Mouse (Mus musculus): Measurements from ENCODE around the gene Arhgap1. TPM values are rescaled to one million over a fixed set of nuclear protein-coding genes. Genes with fewer than 3 reads are reported as not detected.
"Not testable (repeated sequence)": the region's sequence is repeated elsewhere in the genome, so short reads cannot be mapped to it uniquely, and the experiment has no call there.

Gene Arhgap1
- polyA plus RNA-seq (2014; fragmentation: Nextera tagmentation; extraction: Ambion mirVana): 88.3 and 89.8 TPM in 2 replicates

GRCm38 (mm10) chr2:91649553-91650359 is at the start of gene Arhgap1, which contains the start of gene Zfp408:
Gene Arhgap1, plus strand, starts transcription at chr2:91649860.
Gene Zfp408, minus strand, starts transcription at chr2:91649791.
- peak; percentile 94 for ATAC-seq (ENCODE audit: low FRiP score)

DNA sequence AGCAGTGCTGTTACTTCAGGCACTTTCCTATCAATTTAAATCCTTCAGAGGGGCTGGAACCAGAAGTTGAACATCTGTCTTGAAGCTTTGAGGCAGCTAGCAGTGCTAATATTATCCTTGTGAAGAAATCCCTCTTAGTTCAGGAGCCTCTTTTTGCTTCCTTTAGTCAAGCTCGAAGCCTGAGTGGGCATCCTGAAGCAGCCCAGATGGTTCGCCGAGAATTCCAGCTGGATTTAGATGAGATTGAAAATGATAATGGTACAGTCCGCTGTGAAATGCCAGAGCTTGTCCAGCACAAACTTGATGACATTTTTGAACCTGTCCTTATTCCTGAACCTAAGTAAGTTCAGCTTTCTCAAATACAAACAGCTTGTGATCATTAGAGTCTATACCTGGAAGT is 49.2 kb upstream of the Arhgap1 start:
- H3K9me3 ChIP-seq (ENCODE audit: control insufficient read depth, low read length): no peaks in the 10 kb centered on the region
- no peak for ATAC-seq (ENCODE audit: low FRiP score)
- no peak overlapping the region for H3K4me2 ChIP-seq (replicated peaks)
- 96% methylated on average over 4 of the region's 4 CpGs for WGBS
- no peak overlapping the region for H3K4me3 ChIP-seq (replicated peaks; ENCODE audit: low read length)
- H3K27ac ChIP-seq: no peak overlapping the region
- peaks cover 94% of the 10 kb centered on the region for H3K36me3 ChIP-seq (replicated peaks; ENCODE audit: control insufficient read depth, insufficient read depth)
- DNase-seq (ENCODE audit: low spot score): no peak
- H3K27me3 ChIP-seq (ENCODE audit: control insufficient read depth, insufficient read depth, low read length): no peaks in the 10 kb centered on the region
- H3K4me1 ChIP-seq (replicated peaks; ENCODE audit: control insufficient read depth, insufficient read depth, low read length): no peaks in the 10 kb centered on the region
- no peak overlapping the region for H3K9ac ChIP-seq

More at GRCm38 (mm10) chr2:91649553-91650359, at the start of gene Arhgap1, which contains the start of gene Zfp408:
- under 1% methylated on average over 44 of the region's 44 CpGs for WGBS
- H3K9ac ChIP-seq: peak within 1 kb of the TSS; percentile 71
- DNase-seq (ENCODE audit: low spot score): peak; percentile 98
- no peaks in the 10 kb centered on the region for H3K9me3 ChIP-seq (ENCODE audit: control insufficient read depth, low read length)
- H3K27ac ChIP-seq: peak within 1 kb of the TSS; percentile 81
- H3K4me3 ChIP-seq (replicated peaks; ENCODE audit: low read length): peak within 1 kb of the TSS; percentile 66
- peaks cover 49% of the 10 kb centered on the region for H3K36me3 ChIP-seq (replicated peaks; ENCODE audit: control insufficient read depth, insufficient read depth)
- peak within 1 kb of the TSS; percentile 83 for H3K4me2 ChIP-seq (replicated peaks)
- H3K27me3 ChIP-seq (ENCODE audit: control insufficient read depth, insufficient read depth, low read length): no peaks in the 10 kb centered on the region
- H3K4me1 ChIP-seq (replicated peaks; ENCODE audit: control insufficient read depth, insufficient read depth, low read length): peaks cover 23% of the 10 kb centered on the region

DNA sequence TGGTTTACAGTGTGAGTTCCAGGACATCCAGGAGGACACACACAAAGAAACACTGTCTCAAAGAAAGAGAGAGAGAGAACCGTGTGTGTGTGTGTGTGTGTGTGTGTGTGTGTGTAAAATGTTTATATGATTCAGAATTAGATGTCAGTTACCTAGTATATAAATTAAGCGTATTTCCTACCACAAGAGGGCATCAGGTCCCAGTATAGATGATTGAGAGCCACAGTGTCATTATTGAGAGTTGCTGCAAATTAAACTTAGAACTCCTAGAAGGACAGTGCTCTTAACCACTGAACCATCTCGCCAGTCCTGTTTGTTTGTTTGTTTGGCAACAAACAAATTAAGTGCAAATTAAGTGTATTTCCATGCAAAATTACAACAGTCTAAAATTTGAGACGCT is 47.3 kb upstream of the Arhgap1 start:
- Histone ChIP-seq H3K9me3 (ENCODE audit: control insufficient read depth, low read length) (no peaks in the 10 kb centered on the region), H3K36me3 (replicated peaks; ENCODE audit: control insufficient read depth, insufficient read depth) (peaks cover 94% of the 10 kb centered on the region), H3K27ac (no peak overlapping the region), H3K4me2 (replicated peaks) (no peak overlapping the region), H3K9ac (no peak overlapping the region), H3K4me3 (replicated peaks; ENCODE audit: low read length) (no peak overlapping the region), H3K27me3 (ENCODE audit: control insufficient read depth, insufficient read depth, low read length) (no peaks in the 10 kb centered on the region), H3K4me1 (replicated peaks; ENCODE audit: control insufficient read depth, insufficient read depth, low read length) (no peaks in the 10 kb centered on the region)
- ATAC-seq (ENCODE audit: low FRiP score) (no peak), DNase-seq (ENCODE audit: low spot score) (no peak)
- WGBS: 92% methylated on average over 4 of the region's 4 CpGs

DNA sequence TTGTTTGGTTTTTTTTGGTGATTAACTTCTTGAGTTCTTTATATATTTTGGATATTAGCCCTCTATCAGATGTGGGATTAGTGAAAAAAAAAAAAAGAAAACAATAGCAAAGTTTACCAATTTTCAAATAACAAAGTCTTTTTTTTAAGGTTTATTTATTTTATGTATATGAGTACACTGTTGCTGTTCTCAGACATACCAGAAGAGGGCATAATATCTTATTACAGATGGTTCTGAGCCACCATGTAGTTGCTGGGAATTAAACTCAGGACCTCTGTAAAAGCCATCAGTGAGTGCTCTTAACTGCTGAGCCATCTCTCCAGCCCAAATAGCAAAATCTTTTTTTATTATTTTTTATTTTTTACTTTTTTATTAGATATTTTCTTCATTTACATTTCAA is 40.3 kb upstream of the Arhgap1 start:
- not testable (repeated sequence) for H3K4me2 ChIP-seq (replicated peaks); DNase-seq (ENCODE audit: low spot score); ATAC-seq (ENCODE audit: low FRiP score); H3K4me3 ChIP-seq (replicated peaks; ENCODE audit: low read length); H3K9ac ChIP-seq; H3K27ac ChIP-seq; H3K9me3 ChIP-seq (ENCODE audit: control insufficient read depth, low read length); H3K27me3 ChIP-seq (ENCODE audit: control insufficient read depth, insufficient read depth, low read length); H3K4me1 ChIP-seq (replicated peaks; ENCODE audit: control insufficient read depth, insufficient read depth, low read length)
- peaks cover 83% of the 10 kb centered on the region for H3K36me3 ChIP-seq (replicated peaks; ENCODE audit: control insufficient read depth, insufficient read depth)

DNA sequence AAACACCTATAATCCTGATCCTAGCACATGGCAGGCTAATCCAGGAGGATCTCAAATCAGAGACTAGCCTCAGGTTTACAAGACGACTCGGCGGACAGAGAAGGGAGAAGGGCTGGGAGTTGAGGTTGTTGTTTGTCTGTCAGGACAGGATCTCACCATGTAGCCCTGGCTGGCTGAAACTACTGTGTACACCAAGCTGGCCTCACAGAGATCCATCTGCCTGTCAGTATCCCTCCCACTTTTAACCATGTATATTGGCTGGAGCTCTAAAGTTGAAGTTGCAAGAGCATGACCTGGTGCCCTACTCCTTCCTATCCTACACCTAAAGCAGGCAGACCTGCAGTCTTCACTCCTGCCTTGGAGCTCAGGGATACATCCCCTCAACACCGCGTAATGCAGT is 27.3 kb upstream of the Arhgap1 start:
- peaks cover 64% of the 10 kb centered on the region for H3K36me3 ChIP-seq (replicated peaks; ENCODE audit: control insufficient read depth, insufficient read depth)
- H3K4me3 ChIP-seq (replicated peaks; ENCODE audit: low read length): no peak overlapping the region
- no peak overlapping the region for H3K4me2 ChIP-seq (replicated peaks)
- no peak overlapping the region for H3K27ac ChIP-seq
- no peaks in the 10 kb centered on the region for H3K27me3 ChIP-seq (ENCODE audit: control insufficient read depth, insufficient read depth, low read length)
- no peak for DNase-seq (ENCODE audit: low spot score)
- H3K9ac ChIP-seq: no peak overlapping the region
- ATAC-seq (ENCODE audit: low FRiP score): no peak
- 94% methylated on average over 5 of the region's 5 CpGs for WGBS
- H3K9me3 ChIP-seq (ENCODE audit: control insufficient read depth, low read length): no peaks in the 10 kb centered on the region
- H3K4me1 ChIP-seq (replicated peaks; ENCODE audit: control insufficient read depth, insufficient read depth, low read length): no peaks in the 10 kb centered on the region

DNA sequence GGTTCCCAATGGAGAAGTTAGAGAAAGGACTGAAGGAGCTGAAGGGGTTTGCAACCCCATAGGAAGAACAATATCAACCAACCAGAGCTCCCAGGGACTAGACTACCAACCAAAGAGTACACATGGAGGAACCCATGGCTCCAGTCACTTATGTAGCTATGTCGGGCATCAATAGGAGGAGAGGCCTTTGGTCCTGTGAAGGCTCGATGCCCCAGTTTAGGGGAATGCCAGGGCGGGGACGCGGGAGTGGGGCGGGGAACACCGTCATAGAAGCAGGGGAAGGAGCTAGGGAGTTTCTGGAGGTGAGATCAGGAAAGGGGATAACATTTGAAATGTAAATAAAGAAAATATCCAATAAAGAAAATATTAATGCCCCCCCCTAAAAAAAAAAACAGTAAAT is 26.3 kb upstream of the Arhgap1 start:
- H3K27me3 ChIP-seq (ENCODE audit: control insufficient read depth, insufficient read depth, low read length); ATAC-seq (ENCODE audit: low FRiP score); H3K9me3 ChIP-seq (ENCODE audit: control insufficient read depth, low read length); DNase-seq (ENCODE audit: low spot score); H3K4me2 ChIP-seq (replicated peaks); H3K9ac ChIP-seq; H3K4me3 ChIP-seq (replicated peaks; ENCODE audit: low read length); H3K4me1 ChIP-seq (replicated peaks; ENCODE audit: control insufficient read depth, insufficient read depth, low read length); H3K27ac ChIP-seq: not testable (repeated sequence)
- peaks cover 54% of the 10 kb centered on the region for H3K36me3 ChIP-seq (replicated peaks; ENCODE audit: control insufficient read depth, insufficient read depth)
- WGBS: 96% methylated on average over 7 of the region's 7 CpGs

DNA sequence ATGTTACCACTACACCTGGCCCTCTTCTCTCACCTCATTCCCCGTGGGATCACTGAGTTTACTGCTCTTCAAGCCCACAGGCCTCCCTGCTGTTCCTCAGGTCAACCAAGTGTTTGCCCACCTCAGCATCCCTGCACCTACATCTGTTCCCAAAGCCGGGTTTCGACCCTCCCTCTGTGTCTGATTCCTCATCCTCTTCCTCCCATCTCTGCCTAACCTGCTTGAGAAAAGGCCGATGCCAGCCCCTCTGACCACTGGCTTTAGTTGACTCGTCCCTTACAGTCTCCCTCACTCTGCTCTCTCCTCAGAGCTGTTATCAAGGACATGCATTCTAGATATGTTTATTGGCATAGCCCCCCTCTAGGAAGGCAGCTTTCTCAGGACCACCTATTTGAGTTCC is 22.2 kb upstream of the Arhgap1 start:
- Histone ChIP-seq H3K4me3 (replicated peaks; ENCODE audit: low read length) (no peak overlapping the region), H3K36me3 (replicated peaks; ENCODE audit: control insufficient read depth, insufficient read depth) (peaks cover 16% of the 10 kb centered on the region), H3K9ac (no peak overlapping the region), H3K27ac (no peak overlapping the region), H3K4me1 (replicated peaks; ENCODE audit: control insufficient read depth, insufficient read depth, low read length) (no peaks in the 10 kb centered on the region), H3K4me2 (replicated peaks) (no peak overlapping the region), H3K9me3 (ENCODE audit: control insufficient read depth, low read length) (no peaks in the 10 kb centered on the region), H3K27me3 (ENCODE audit: control insufficient read depth, insufficient read depth, low read length) (no peaks in the 10 kb centered on the region)
- ATAC-seq (ENCODE audit: low FRiP score) (no peak), DNase-seq (ENCODE audit: low spot score) (no peak)
- 75% methylated on average over 5 of the region's 5 CpGs for WGBS

- 94% methylated on average over 8 of the region's 8 CpGs for WGBS
- Histone ChIP-seq H3K36me3 (replicated peaks; ENCODE audit: control insufficient read depth, insufficient read depth) (peaks cover 10% of the 10 kb centered on the region; the same call in 1 of the 2 replicates), H3K4me3 (replicated peaks; ENCODE audit: low read length) (no peak overlapping the region), H3K4me1 (replicated peaks; ENCODE audit: control insufficient read depth, insufficient read depth, low read length) (no peaks in the 10 kb centered on the region), H3K27me3 (ENCODE audit: control insufficient read depth, insufficient read depth, low read length) (no peaks in the 10 kb centered on the region), H3K27ac (no peak overlapping the region), H3K9me3 (ENCODE audit: control insufficient read depth, low read length) (no peaks in the 10 kb centered on the region), H3K4me2 (replicated peaks) (no peak overlapping the region), H3K9ac (no peak overlapping the region)
- no peak for ATAC-seq (ENCODE audit: low FRiP score)
- no peak for DNase-seq (ENCODE audit: low spot score)
These were observed 21.5 kb upstream of the Arhgap1 start for GRCm38 (mm10) chr2:91628171-91628570.

DNA sequence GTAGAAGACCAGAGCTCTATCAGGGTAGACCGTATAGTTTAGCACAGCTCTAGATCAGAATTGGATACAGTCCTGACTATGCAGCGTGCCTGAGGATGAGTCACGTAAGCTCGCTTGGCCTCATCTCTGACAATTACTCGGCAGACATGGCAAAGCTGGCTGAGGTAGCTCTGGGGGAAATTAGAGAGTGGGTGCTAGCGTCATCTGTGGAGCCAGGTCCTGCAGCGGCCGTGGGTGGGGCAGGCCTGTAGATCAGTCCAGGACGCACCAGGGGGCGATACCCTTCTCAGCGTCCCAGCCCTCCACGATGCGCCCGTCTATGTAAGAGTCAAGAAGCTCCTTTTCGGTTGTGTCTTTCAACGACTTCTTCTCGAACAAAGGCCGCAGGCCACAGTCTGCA is 20.0 kb upstream of the Arhgap1 start:
- ATAC-seq (ENCODE audit: low FRiP score) (no peak), DNase-seq (ENCODE audit: low spot score) (no peak)
- Histone ChIP-seq H3K9me3 (ENCODE audit: control insufficient read depth, low read length) (no peaks in the 10 kb centered on the region), H3K27me3 (ENCODE audit: control insufficient read depth, insufficient read depth, low read length) (no peaks in the 10 kb centered on the region), H3K9ac (no peak overlapping the region), H3K4me2 (replicated peaks) (no peak overlapping the region), H3K36me3 (replicated peaks; ENCODE audit: control insufficient read depth, insufficient read depth) (no peaks in the 10 kb centered on the region), H3K27ac (no peak overlapping the region), H3K4me1 (replicated peaks; ENCODE audit: control insufficient read depth, insufficient read depth, low read length) (no peaks in the 10 kb centered on the region), H3K4me3 (replicated peaks; ENCODE audit: low read length) (no peak overlapping the region)
- whole genome bisulfite sequencing: 83% methylated on average over 18 of the region's 18 CpGs
